Mouse (Mus musculus) heart, embryonic 10.5 days (tissue): ENCODE measurements around the gene Fkbp1b. TPM values are rescaled to one million over a fixed set of nuclear protein-coding genes. Genes with fewer than 3 reads are reported as not detected.

Experiments used
- polyA plus RNA-seq: library from polyadenylated mRNA; unstranded; fragments of >200 nt; fragmentation: Nextera tagmentation; extraction: Ambion mirVana; gene quantifications from 2 replicates; pipeline ENCODE4 v1.2.1, GENCODE M21; 2016

Gene Fkbp1b
- polyA plus RNA-seq, 1 experiment from 2014 or later, result 12.5 TPM

Other genes starting within 250 kb of the Fkbp1b start
- gene Itsn2, start 249.0 kb downstream of the Fkbp1b start, polyA plus RNA-seq, result 30.4 and 32.6 TPM in 2 replicates
- not detected in 2 replicates for gene Gm3625, start 248.7 kb downstream of the Fkbp1b start, polyA plus RNA-seq
- gene Fam228a, start 103.2 kb downstream of the Fkbp1b start, polyA plus RNA-seq, result 0.31 and 0.35 TPM in 2 replicates
- gene Pfn4, start 72.6 kb downstream of the Fkbp1b start, polyA plus RNA-seq, result 1.2 and 1.8 TPM in 2 replicates
- gene Fam228b, start 72.3 kb downstream of the Fkbp1b start, polyA plus RNA-seq, result 2.2 and 2.6 TPM in 2 replicates
- gene Sf3b6, start 24.0 kb downstream of the Fkbp1b start, polyA plus RNA-seq, result 164 and 196 TPM in 2 replicates
- 17.6 and 18.4 TPM in 2 replicates for gene Wdcp, start 1.7 kb upstream of the Fkbp1b start, polyA plus RNA-seq
- 10.9 and 13.5 TPM in 2 replicates for gene Mfsd2b, start 32.8 kb upstream of the Fkbp1b start, polyA plus RNA-seq
- 29.6 and 30.7 TPM in 2 replicates for gene Ubxn2a, start 66.1 kb upstream of the Fkbp1b start, polyA plus RNA-seq
- gene Atad2b, start 75.8 kb upstream of the Fkbp1b start, polyA plus RNA-seq, result 6.7 and 8.8 TPM in 2 replicates